Mouse (Mus musculus) erythroblast, embryonic 14.5 days (primary cell): Measurements from ENCODE around the gene Slc16a10. TPM values are rescaled to one million over a fixed set of nuclear protein-coding genes. Genes with fewer than 3 reads are reported as not detected.

Experiments
- H3K27me3 ChIP-seq: 2 replicates; pipeline ENCODE4 v1.6.1; 2012; ENCODE audit warnings: inconsistent platforms; ENCODE audit not compliant: control insufficient read depth
- H3K36me3 ChIP-seq: 2 replicates; pipeline ENCODE4 v1.6.1; 2012; ENCODE audit warnings: mild to moderate bottlenecking, inconsistent platforms; ENCODE audit not compliant: control insufficient read depth
- H3K4me1 ChIP-seq: 2 replicates; pipeline ENCODE4 v1.6.1; 2012; ENCODE audit warnings: inconsistent platforms; ENCODE audit not compliant: control insufficient read depth
- H3K4me3 ChIP-seq: replicated peaks from 2 replicates; pipeline ENCODE3; 2012; ENCODE audit warnings: moderate library complexity, mild to moderate bottlenecking, inconsistent platforms
- H3K9me3 ChIP-seq: 2 replicates; pipeline ENCODE4 v1.6.1; 2012; ENCODE audit warnings: low read length, inconsistent platforms, mixed read lengths; ENCODE audit not compliant: control insufficient read depth
- GATA1 ChIP-seq: IDR thresholded peaks from 2 replicates; pipeline ENCODE4 v1.6.1; 2012; ENCODE audit warnings: low read length, inconsistent platforms, mixed read lengths
- TAL1 ChIP-seq: IDR thresholded peaks from 3 replicates; pipeline ENCODE4 v1.6.1; 2012; ENCODE audit warnings: low read length, inconsistent platforms, mixed read lengths
- polyA plus RNA-seq: library from polyadenylated mRNA; stranded (reverse); fragments of >175 nt; gene quantifications from 2 replicates; pipeline ENCODE4 v1.2.3, GENCODE M21; 2012

The Slc16a10 gene
- polyA plus RNA-seq, 1 experiment = 11.1 TPM

- TF ChIP-seq GATA1 = no peak
- TF ChIP-seq TAL1 = no peak
- Histone ChIP-seq H3K36me3 (peaks cover 81% of the 10 kb centered on the region), H3K4me1 (peaks cover 18% of the 10 kb centered on the region), H3K9me3 (no peaks in the 10 kb centered on the region), H3K4me3 (no peak overlapping the region), H3K27me3 (no peaks in the 10 kb centered on the region)
Measured at GRCm38 (mm10) chr10:40083556-40083955, 58.5 kb downstream of the Slc16a10 start.

GRCm38 (mm10) chr10:40082668-40083067, 59.4 kb downstream of the Slc16a10 start:
- Histone ChIP-seq H3K4me3 (no peak overlapping the region), H3K36me3 (peaks cover 83% of the 10 kb centered on the region), H3K27me3 (no peaks in the 10 kb centered on the region), H3K9me3 (no peaks in the 10 kb centered on the region), H3K4me1 (peaks cover 15% of the 10 kb centered on the region)
- TF ChIP-seq GATA1 (no peak), TAL1 (no peak)

- Histone ChIP-seq H3K36me3 (peaks cover 85% of the 10 kb centered on the region), H3K4me1 (peaks cover 12% of the 10 kb centered on the region), H3K4me3 (no peak overlapping the region), H3K9me3 (no peaks in the 10 kb centered on the region), H3K27me3 (no peaks in the 10 kb centered on the region)
- TF ChIP-seq TAL1 = no peak
Measured at GRCm38 (mm10) chr10:40080533-40080932, 61.5 kb downstream of the Slc16a10 start.

- TF ChIP-seq TAL1 = no peak
- TF ChIP-seq GATA1 = no peak
- no peaks in the 10 kb centered on the region for H3K9me3 ChIP-seq
- H3K27me3 ChIP-seq = no peaks in the 10 kb centered on the region
- peaks cover 88% of the 10 kb centered on the region for H3K36me3 ChIP-seq
- no peak overlapping the region for H3K4me3 ChIP-seq
- peaks cover 6% of the 10 kb centered on the region for H3K4me1 ChIP-seq
Measured at GRCm38 (mm10) chr10:40079256-40079655, 62.8 kb downstream of the Slc16a10 start.

GRCm38 (mm10) chr10:40077960-40078353, 64.1 kb downstream of the Slc16a10 start:
- Histone ChIP-seq H3K36me3 (peaks cover 92% of the 10 kb centered on the region), H3K4me3 (no peak overlapping the region), H3K27me3 (no peaks in the 10 kb centered on the region), H3K9me3 (no peaks in the 10 kb centered on the region), H3K4me1 (peaks cover 5% of the 10 kb centered on the region)
- TF ChIP-seq TAL1 = no peak
- TF ChIP-seq GATA1 = no peak

GRCm38 (mm10) chr10:40077346-40077959, 64.6 kb downstream of the Slc16a10 start:
- H3K4me3 ChIP-seq = no peak overlapping the region
- no peaks in the 10 kb centered on the region for H3K27me3 ChIP-seq
- H3K4me1 ChIP-seq = peaks cover 2% of the 10 kb centered on the region
- no peaks in the 10 kb centered on the region for H3K9me3 ChIP-seq
- no peak for TF ChIP-seq TAL1
- peaks cover 91% of the 10 kb centered on the region for H3K36me3 ChIP-seq

GRCm38 (mm10) chr10:40073608-40074007, 68.5 kb downstream of the Slc16a10 start:
- Histone ChIP-seq H3K4me1 (peaks cover 6% of the 10 kb centered on the region), H3K9me3 (no peaks in the 10 kb centered on the region), H3K4me3 (no peak overlapping the region), H3K36me3 (peaks cover 94% of the 10 kb centered on the region), H3K27me3 (no peaks in the 10 kb centered on the region)
- no peak for TF ChIP-seq TAL1
- TF ChIP-seq GATA1 = no peak

- H3K27me3 ChIP-seq = no peaks in the 10 kb centered on the region
- H3K4me1 ChIP-seq = peaks cover 7% of the 10 kb centered on the region
- H3K36me3 ChIP-seq = peaks cover 93% of the 10 kb centered on the region
- no peak for TF ChIP-seq TAL1
- TF ChIP-seq GATA1 = no peak
- H3K4me3 ChIP-seq = no peak overlapping the region
- H3K9me3 ChIP-seq = no peaks in the 10 kb centered on the region
Measured at GRCm38 (mm10) chr10:40070684-40071083, 71.4 kb downstream of the Slc16a10 start.

GRCm38 (mm10) chr10:40069270-40069669, 72.8 kb downstream of the Slc16a10 start:
- Histone ChIP-seq H3K9me3 (no peaks in the 10 kb centered on the region), H3K4me3 (no peak overlapping the region), H3K36me3 (peaks cover 93% of the 10 kb centered on the region), H3K4me1 (peaks cover 7% of the 10 kb centered on the region), H3K27me3 (no peaks in the 10 kb centered on the region)
- no peak for TF ChIP-seq GATA1
- no peak for TF ChIP-seq TAL1

- H3K9me3 ChIP-seq = no peaks in the 10 kb centered on the region
- H3K4me3 ChIP-seq = no peak overlapping the region
- TF ChIP-seq TAL1 (no peak), GATA1 (no peak)
- H3K36me3 ChIP-seq = peaks cover 91% of the 10 kb centered on the region
- H3K4me1 ChIP-seq = peaks cover 6% of the 10 kb centered on the region
- H3K27me3 ChIP-seq = no peaks in the 10 kb centered on the region
Measured at GRCm38 (mm10) chr10:40068595-40068994, 73.5 kb downstream of the Slc16a10 start.
